Mouse (Mus musculus) liver, adult 2 months (tissue): ENCODE results near the gene Nnmt.

Experiments used
- CTCF ChIP-seq: fragments of 200-500 bp; IDR thresholded peaks from 2 replicates; pipeline ENCODE4 v1.5.1; 2011; ENCODE audit warnings: low read depth, low read length, control low read depth
- POLR2A ChIP-seq: fragments of 200-500 bp; IDR thresholded peaks from 2 replicates; pipeline ENCODE4 v1.6.1; 2011; ENCODE audit warnings: low read length, control low read depth; ENCODE audit not compliant: insufficient read depth; ENCODE audit errors: extremely low read depth

DNA sequence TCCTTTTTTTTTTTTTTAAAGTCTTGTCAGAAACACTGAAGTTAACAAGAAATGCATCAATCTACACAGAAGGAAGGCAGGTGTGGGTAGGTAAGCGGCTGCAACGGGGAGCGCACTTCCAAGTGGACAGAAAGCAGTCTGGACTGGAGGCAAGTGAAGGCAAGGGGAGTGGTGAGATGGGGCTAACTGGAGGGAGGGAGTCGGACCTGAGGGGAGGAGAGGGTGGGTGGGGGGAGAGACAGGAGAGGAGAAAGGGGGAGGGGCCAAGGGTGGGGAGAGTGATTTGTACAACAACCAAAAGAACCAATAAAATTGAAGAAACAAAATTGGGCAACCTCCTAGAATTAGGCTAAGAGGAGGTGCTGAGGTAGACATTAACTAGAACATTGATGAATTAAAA, 47.1 kb upstream of the Nnmt start:
- TF ChIP-seq POLR2A, result no peak
- no peak for TF ChIP-seq CTCF
